Mouse (Mus musculus) myocyte (in vitro differentiated cells): Measurements from ENCODE around the gene Map1a.

Experiments
- CEBPB ChIP-seq: IDR thresholded peaks from 2 replicates; pipeline ENCODE4 v1.6.1; 2011; ENCODE audit warnings: mild to moderate bottlenecking, moderate library complexity; ENCODE audit not compliant: poor library complexity, insufficient read depth, severe bottlenecking
- E2F4 ChIP-seq: IDR thresholded peaks from one replicate; pipeline ENCODE4 v1.6.1; 2011; ENCODE audit warnings: mild to moderate bottlenecking, control low read depth, moderate library complexity; ENCODE audit not compliant: insufficient read depth
- MAX ChIP-seq: IDR thresholded peaks from one replicate; pipeline ENCODE4 v1.6.1; 2011; ENCODE audit warnings: low read depth, mild to moderate bottlenecking, control low read depth
- MYOD1 ChIP-seq, 3 experiments: IDR thresholded peaks; one replicate each; pipeline ENCODE4 v1.6.1; 2011; ENCODE audit warnings: control low read depth in 2 of 3, low read depth in 2 of 3, mild to moderate bottlenecking in 2 of 3, moderate library complexity in 1 of 3; ENCODE audit not compliant: insufficient read length in 2 of 3, control insufficient read depth in 1 of 3
- MYOG ChIP-seq, 3 experiments: IDR thresholded peaks; one replicate each; pipeline ENCODE4 v1.6.1; 2011; ENCODE audit warnings: control low read depth in 2 of 3, low read depth in 2 of 3, mild to moderate bottlenecking in 2 of 3; ENCODE audit not compliant: insufficient read length in 2 of 3, control insufficient read depth in 1 of 3, insufficient read depth in 1 of 3
- POLR2A ChIP-seq: IDR thresholded peaks from one replicate; pipeline ENCODE4 v1.6.1; 2011; ENCODE audit warnings: low read depth, mild to moderate bottlenecking, control low read depth, moderate library complexity; ENCODE audit not compliant: insufficient read length
- POLR2AphosphoS2 ChIP-seq: IDR thresholded peaks from one replicate; pipeline ENCODE4 v1.6.1; 2011; ENCODE audit warnings: low read depth, control low read depth; ENCODE audit not compliant: insufficient read length
- SRF ChIP-seq: IDR thresholded peaks from one replicate; pipeline ENCODE4 v1.6.1; 2011; ENCODE audit warnings: low read depth; ENCODE audit not compliant: control insufficient read depth, insufficient read length
- TCF12 ChIP-seq: IDR thresholded peaks from one replicate; pipeline ENCODE4 v1.6.1; 2011; ENCODE audit warnings: mild to moderate bottlenecking, control low read depth; ENCODE audit not compliant: poor library complexity, insufficient read depth, severe bottlenecking
- USF1 ChIP-seq: IDR thresholded peaks from one replicate; pipeline ENCODE4 v1.6.1; 2011; ENCODE audit warnings: low read depth, mild to moderate bottlenecking, control low read depth, moderate library complexity

GRCm38 (mm10) chr2:121268446-121268845 lies 21.0 kb upstream of the Map1a start:
- TF ChIP-seq POLR2A, result no peak
- no peak for TF ChIP-seq MAX
- TF ChIP-seq CEBPB, result no peak
- TF ChIP-seq USF1, result no peak
- no peak for TF ChIP-seq POLR2AphosphoS2
- TF ChIP-seq MYOG (IDR thresholded peaks at IDR 0.05; ENCODE audit: control insufficient read depth in 1 of 3, insufficient read depth in 1 of 3, insufficient read length in 2 of 3, low read depth in 2 of 3), result no peak
- no peak for TF ChIP-seq SRF
- TF ChIP-seq MYOD1 (IDR thresholded peaks at IDR 0.05; ENCODE audit: control insufficient read depth in 1 of 3, insufficient read length in 2 of 3, low read depth in 2 of 3), result no peak
- TF ChIP-seq E2F4, result no peak
- no peak for TF ChIP-seq TCF12
